Mouse (Mus musculus) retina, adult 2 months (tissue): ENCODE data around the gene Ckb.
"Not testable (repeated sequence)": the region's sequence is repeated elsewhere in the genome, so short reads cannot be mapped to it uniquely, and the experiment has no call there.

Experiments
- DNase-seq: peaks from one replicate; pipeline ENCODE4 v3.0.0-alpha.2; 2012; ENCODE audit warnings: low read depth, low spot score

Gene Ckb

DNA sequence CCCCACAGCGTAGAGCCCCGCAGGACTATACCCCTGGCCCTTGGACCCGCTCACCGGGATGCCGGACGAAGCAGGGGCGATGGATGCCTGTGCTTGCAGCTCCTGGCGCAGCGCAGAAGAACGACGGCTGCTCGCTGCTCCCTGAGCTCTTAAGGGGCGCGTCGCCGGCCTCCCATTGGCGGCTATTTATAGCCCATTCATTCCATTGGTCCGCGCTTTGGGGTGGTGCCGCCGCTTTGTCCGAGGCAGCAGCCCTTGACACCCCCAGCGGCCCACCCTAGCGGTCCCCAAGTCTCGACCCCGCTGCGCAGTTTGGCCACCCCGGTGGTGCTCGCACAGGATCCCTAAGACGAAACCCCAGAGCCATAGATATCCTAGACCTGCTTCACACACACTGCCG lies at the start of gene Ckb:
Gene Ckb (minus strand): TSS at position 163 of the 400 bp plus-strand sequence.
- DNase-seq = peak; percentile 74

DNA sequence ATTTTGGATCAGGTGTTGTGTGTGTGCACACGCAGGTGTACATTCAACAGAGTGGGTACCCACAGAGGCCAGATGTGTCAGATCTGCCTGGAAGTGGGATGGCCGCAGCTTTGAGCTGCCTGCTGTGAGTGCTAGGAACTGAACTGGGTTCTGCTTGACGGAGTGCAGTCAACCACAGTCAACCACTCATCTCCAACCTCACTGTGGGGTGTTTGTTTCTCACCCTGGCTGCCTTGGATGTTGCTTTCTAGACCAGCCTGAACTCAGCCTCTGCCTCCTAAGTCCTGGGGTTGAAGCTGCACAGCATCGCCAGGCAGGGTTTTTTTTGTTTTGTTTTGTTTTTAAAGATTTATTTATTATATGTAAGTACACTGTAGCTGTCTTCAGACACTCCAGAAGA lies 48.1 kb upstream of the Ckb start:
- no peak for DNase-seq

DNA sequence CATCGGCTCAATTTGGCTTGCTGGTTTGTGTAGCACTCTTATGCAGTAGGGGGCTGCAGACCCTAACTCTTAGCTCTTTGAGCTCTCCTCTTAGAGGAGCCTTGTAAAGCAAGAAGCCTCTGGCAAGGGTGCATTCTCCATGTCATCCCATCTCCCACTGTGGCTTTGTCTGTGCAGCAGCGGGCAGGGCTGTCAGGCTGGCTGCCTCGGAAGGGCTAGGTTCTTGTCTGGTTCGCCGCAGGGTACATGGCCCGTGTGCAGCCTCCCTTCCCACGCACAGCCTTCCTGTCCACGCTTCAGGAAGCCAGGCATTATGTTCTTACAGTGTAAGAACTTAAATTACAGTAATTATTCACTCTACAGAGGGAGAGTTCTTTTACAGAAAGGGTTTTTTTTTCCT lies 46.5 kb upstream of the Ckb start:
- no peak for DNase-seq

- DNase-seq = no peak
Observed at GRCm38 (mm10) chr12:111716505-111716904, 44.4 kb upstream of the Ckb start.

DNA sequence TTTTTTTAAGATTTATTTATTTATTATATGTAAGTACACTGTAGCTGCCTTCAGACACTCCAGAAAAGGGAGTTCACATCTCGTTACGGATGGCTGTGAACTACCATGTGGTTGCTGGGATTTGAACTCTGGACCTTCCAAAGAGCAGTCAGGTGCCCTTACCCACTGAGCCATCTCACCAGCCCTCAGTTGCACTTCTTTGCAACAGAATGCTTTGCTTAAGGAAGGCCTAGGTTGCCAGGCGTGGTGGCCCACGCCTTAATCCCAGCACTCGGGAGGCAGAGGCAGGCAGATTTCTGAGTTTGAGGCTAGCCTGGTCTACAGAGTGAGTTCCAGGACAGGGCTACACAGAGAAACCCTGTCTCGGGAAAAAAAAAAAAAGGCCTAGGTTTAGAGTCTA lies 41.7 kb upstream of the Ckb start:
- DNase-seq = not testable (repeated sequence)

GRCm38 (mm10) chr12:111713004-111713651 lies 41.0 kb upstream of the Ckb start, which contains the start of the genes Bag5 and Apopt1:
Bag5 (minus strand) TSS chr12:111713257.
Apopt1 (plus strand) TSS chr12:111713261.
- peak; percentile 88 for DNase-seq

DNA sequence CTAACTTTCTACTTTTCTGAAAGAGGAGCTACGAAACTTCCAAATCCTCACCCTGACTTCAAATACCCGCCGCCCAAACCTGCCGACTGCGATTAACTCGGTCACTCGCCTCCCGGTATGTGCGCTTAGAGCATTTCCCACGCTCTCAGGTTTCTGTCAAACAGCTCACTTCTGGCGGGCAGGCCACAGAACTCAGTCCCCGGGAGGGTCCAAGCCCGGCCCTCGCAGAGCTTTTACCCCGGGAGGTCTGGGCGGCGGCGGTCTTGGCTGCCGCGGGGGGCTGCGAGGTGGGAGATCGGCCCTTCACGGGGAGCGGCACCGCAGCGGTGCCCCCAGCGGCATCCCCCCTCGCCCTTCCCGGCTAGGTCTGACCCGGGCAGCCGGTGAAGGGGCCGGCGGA lies 40.3 kb upstream of the Ckb start:
- DNase-seq = no peak

- no peak for DNase-seq
Observed at GRCm38 (mm10) chr12:111710091-111710490, 38.0 kb upstream of the Ckb start.

- DNase-seq = no peak
Observed at GRCm38 (mm10) chr12:111708181-111708580, 36.0 kb upstream of the Ckb start.

- DNase-seq = no peak
Observed at GRCm38 (mm10) chr12:111705186-111705973, 33.2 kb upstream of the Ckb start.

DNA sequence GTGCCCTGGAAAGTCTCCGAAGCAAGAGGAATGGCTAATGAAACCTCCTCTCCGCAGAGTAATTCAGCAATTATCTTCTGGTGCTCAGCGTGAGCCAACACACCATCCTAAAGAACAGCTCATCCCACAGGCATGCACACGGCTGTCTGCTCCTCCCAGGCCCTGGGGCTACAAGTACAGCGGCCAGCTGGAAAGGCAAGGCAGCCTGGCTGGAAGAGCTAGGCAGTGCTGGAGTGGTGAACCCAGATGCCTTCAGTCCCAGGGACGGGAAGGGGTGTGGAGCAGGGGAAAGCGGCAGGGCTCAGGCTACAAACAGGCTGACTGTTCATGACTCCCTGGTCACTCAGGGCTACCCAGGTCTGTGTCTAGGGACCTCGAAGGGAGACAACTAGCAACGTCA lies 32.5 kb upstream of the Ckb start:
- DNase-seq = no peak

DNA sequence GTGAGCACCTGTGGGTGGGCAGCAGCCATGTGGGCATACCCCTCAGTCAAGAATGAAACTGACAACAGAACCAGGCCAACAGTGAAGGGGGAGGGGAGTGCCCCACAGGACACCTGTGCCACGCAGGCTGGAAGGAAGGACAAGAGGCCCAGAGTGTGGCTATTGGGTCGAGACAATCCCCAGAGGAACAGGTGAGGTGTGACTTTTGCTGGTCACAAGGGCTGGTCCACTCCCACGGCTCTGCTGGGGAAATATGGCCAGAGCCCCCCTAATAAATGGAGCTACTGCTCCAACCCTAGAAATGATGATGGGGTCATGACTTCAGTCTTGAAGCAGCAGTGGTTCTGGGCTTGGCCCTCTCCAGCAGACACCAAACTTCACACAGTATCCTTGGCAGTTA lies 31.2 kb upstream of the Ckb start:
- no peak for DNase-seq

GRCm38 (mm10) chr12:111700920-111701458 lies 28.9 kb upstream of the Ckb start:
- DNase-seq = no peak

DNA sequence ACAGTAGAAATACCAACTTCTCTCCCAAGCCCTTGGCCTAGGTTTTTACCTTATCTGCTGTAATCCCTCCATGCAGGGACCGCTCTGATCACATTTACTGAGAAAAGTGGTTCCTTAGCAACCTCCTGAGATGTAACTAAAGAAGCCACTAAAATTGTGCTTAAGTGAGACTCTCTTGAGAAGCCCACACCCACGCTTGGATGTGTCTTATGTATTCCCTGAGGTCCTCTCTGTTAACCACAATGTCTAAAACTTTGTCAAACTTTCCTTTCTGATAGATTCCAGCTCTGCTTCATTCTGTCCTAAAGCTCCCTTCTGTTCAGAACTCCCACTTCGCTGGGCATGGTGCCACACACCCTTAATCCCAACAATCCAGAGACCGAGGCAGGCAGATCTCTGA lies 27.4 kb upstream of the Ckb start:
- DNase-seq = no peak

DNA sequence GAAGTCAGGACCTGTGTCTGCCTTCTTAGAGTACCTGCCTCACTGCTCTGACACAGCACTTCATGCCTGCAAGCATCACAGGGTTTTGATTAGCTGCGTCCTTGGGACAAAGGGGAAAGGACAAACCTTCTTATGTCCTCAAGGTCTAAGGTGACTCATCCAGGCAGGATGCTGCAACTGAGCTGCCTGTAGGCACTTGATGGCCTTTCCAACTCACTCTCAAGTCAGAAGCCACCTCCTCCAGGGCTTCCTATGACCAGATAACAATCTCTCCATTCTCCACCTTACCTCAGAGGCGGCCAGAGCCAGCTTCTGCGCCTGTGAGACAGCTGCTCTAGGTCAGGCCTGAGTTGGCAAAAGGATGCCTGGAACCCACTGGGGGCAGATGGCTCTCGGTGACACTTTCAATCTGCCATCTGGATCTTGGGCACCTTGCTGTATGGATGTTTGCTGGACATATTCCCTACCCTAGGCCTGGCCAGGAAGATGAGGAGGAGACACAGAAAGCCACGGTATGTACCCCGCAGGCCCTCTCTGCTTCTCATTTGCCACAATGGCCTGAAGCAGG lies 26.3 kb upstream of the Ckb start:
- DNase-seq = no peak

DNA sequence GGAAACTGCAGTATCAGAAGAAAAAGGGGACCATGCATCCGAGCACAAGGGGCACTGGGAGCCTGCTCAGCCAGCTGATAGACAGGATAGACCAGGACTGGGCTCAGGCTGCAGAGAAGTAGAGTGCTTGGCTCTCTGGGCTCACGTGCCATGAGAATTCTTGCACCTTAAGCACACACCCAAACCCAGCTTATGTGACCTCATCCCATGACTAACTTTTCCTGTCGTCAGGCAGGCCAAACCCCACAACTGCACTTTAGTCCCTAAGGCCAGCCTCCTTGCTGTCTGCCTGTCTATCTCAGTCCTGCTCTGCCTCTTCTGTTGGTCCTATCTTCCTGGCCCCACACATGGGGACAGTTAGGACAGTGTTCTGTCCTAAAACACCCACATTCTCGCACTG lies 25.6 kb upstream of the Ckb start:
- no peak for DNase-seq

DNA sequence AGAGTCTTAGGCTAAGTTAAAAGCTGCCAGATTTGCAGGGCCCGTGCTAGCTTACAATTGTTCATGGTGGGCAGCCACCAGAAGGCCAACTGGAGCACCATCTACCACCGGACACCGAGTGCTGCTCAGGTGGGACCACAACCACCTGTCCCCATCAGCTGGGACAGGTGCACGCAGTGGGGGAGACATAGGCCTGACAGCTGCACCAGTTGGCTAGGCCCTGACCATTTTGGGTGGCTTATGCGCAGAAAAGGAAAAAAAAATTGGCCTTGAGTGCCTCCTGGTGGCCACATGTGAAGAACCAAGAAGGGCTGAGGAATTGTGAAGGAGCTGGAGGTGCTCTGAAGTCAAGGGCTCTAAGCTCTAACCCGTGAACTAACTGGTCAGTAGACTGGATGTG lies 24.1 kb upstream of the Ckb start:
- DNase-seq = no peak

GRCm38 (mm10) chr12:111694880-111695804 lies 23.0 kb upstream of the Ckb start:
- no peak for DNase-seq

DNA sequence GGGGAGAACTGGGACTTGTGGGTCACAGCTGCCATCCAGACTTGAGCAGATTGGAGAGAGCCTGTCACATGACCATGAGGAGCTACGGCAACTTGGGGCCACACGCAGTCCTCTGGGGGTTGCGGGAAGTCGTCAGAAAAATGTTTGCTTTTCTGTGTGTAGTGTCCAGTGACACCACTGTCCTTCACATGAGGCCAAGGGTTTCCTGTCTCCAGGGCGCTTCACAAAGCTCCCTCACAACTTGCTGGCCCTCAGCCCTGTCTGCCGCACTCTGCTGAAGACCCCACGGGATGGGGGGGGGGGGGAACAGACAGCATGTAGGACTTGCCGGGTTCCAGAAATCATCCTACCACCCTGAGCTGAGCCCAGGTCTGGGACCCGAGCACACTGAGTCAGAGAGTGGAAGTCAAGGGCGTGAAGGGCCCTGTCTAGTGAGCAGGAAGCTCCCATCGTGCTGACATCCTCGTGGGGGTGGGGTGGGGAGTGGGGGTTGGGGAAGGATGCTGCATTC lies 22.2 kb upstream of the Ckb start:
- DNase-seq = no peak

- no peak for DNase-seq
Observed at GRCm38 (mm10) chr12:111693341-111694270, 21.5 kb upstream of the Ckb start.
